In genomic region chr10:128704491-128705316, GRCm38 (mm10) we compare ENCODE assay signal across 8 mouse cellular contexts. TPM values are rescaled to one million over a fixed set of nuclear protein-coding genes. Genes with fewer than 3 reads are reported as not detected.
DNase-seq lines count a peak whose midpoint lies in the region; ATAC-seq and TF ChIP-seq lines count a peak whose summit lies in the region.

Cdk2 (minus strand) TSS chr10:128705031.

- H3K4me2 ChIP-seq in forebrain, postnatal 0 days (ENCODE audit: low read depth) = peak within 1 kb of the TSS; percentile 93
- H3K4me2 ChIP-seq in lung, embryonic 16.5 days (ENCODE audit: low read depth, low read length) = peak within 1 kb of the TSS; percentile 68

- H3K9me3 ChIP-seq in G1E (replicated peaks) = no peaks in the 10 kb centered on the region
- H3K9me3 ChIP-seq in forebrain, postnatal 0 days (ENCODE audit: low read length) = no peaks in the 10 kb centered on the region
- no peaks in the 10 kb centered on the region for H3K9me3 ChIP-seq in lung, embryonic 16.5 days (ENCODE audit: control insufficient read depth, low read length)

- H3K27me3 ChIP-seq in G1E (ENCODE audit: insufficient read depth, low read length) = no peaks in the 10 kb centered on the region
- no peaks in the 10 kb centered on the region for H3K27me3 ChIP-seq in forebrain, postnatal 0 days (ENCODE audit: insufficient read depth, low read length)
- no peaks in the 10 kb centered on the region for H3K27me3 ChIP-seq in lung, embryonic 16.5 days (ENCODE audit: control insufficient read depth, insufficient read depth, low read depth, low read length)

- peak within 1 kb of the TSS; percentile 65; the same call in 1 of the 2 replicates for H3K27ac ChIP-seq in forebrain, postnatal 0 days (ENCODE audit: low read depth, low read length)
- peak within 1 kb of the TSS; percentile 99 for H3K27ac ChIP-seq in lung, embryonic 16.5 days (ENCODE audit: low read length)

- TF ChIP-seq CTCF in G1E (IDR thresholded peaks at IDR 0.05; ENCODE audit: low read depth, low read length) = no peak
- TF ChIP-seq CTCF in forebrain, postnatal 0 days (IDR thresholded peaks at IDR 0.05; ENCODE audit: low read depth) = no peak

- H3K4me3 ChIP-seq in G1E (ENCODE audit: low read depth, low read length) = peak within 1 kb of the TSS; percentile 86
- peak within 1 kb of the TSS; percentile 62 for H3K4me3 ChIP-seq in forebrain, postnatal 0 days (ENCODE audit: low read depth, low read length)
- H3K4me3 ChIP-seq in lung, embryonic 16.5 days (ENCODE audit: low read length) = peak within 1 kb of the TSS; percentile 77

- peak within 1 kb of the TSS; percentile 44 for H3K9ac ChIP-seq in forebrain, postnatal 0 days
- H3K9ac ChIP-seq in lung, embryonic 16.5 days (ENCODE audit: low read length) = peak within 1 kb of the TSS; percentile 91

- peak; percentile 91 for DNase-seq in G1E (ENCODE audit: low spot score)
- peak; percentile 89 to 90 for DNase-seq in cerebellum, adult 18-20 months
- peak; percentile 87 for DNase-seq in forebrain, postnatal 0 days
- DNase-seq in heart, postnatal 4 days = peak; percentile 95
- DNase-seq in layer of hippocampus, adult 8-10 months (ENCODE audit: low spot score in 2 of 2) = peak; percentile 64 to 76
- DNase-seq in ovary, postnatal 10 days (ENCODE audit: low spot score) = peak; percentile 83
- peak; percentile 87 to 92 for DNase-seq in thymus, postnatal 10 days (ENCODE audit: low spot score in 2 of 2)

- H3K36me3 ChIP-seq in G1E (replicated peaks) = peaks cover 38% of the 10 kb centered on the region
- H3K36me3 ChIP-seq in forebrain, postnatal 0 days (ENCODE audit: insufficient read depth) = no peaks in the 10 kb centered on the region
- H3K36me3 ChIP-seq in lung, embryonic 16.5 days (ENCODE audit: control insufficient read depth, insufficient read depth, low read length) = peaks cover 19% of the 10 kb centered on the region

- H3K4me1 ChIP-seq in G1E (ENCODE audit: insufficient read depth, low read depth, low read length) = peaks cover 43% of the 10 kb centered on the region
- no peaks in the 10 kb centered on the region for H3K4me1 ChIP-seq in forebrain, postnatal 0 days (ENCODE audit: insufficient read depth)
- H3K4me1 ChIP-seq in lung, embryonic 16.5 days (replicated peaks; ENCODE audit: control insufficient read depth, insufficient read depth, low read length) = peaks cover 11% of the 10 kb centered on the region

- WGBS in forebrain, postnatal 0 days = 3% methylated on average over 53 of the region's 62 CpGs
- whole genome bisulfite sequencing in lung, embryonic 16.5 days = under 1% methylated on average over 61 of the region's 62 CpGs

- ATAC-seq in G1E (ENCODE audit: extremely low read depth, insufficient number of reproducible peaks, low FRiP score, poor library complexity, severe bottlenecking) = peak; percentile 76
- ATAC-seq in forebrain, postnatal 0 days = peak; percentile 96
- peak; percentile 97 for ATAC-seq in lung, embryonic 16.5 days (ENCODE audit: low read depth)

RNA-seq across cellular contexts. Expression of gene Cdk2, which starts in this region (rescaled TPM):
- 108 and 117 TPM in 2 replicates for total RNA-seq in G1E (2014; fragmentation: Nextera tagmentation)
- total RNA-seq in G1E (2017) = 109 and 113 TPM in 2 replicates
- polyA plus RNA-seq in G1E (2012) = 34.7 and 36.3 TPM in 2 replicates
- total RNA-seq in forebrain, postnatal 0 days (2014; rRNA removed) = 8.5 and 10.0 TPM in 2 replicates
- polyA plus RNA-seq in forebrain, postnatal 0 days (2015; fragmentation: Nextera tagmentation; extraction: Ambion mirVana) = 9.9 and 10.3 TPM in 2 replicates
- total RNA-seq in heart, postnatal 4 days (2021) = 10 to 100 TPM; 59.2 to 63.1 TPM
- 1 to 10 TPM; 2.5 to 4.3 (median 3.4) TPM for total RNA-seq in layer of hippocampus, adult 8-10 months (2022)
- 101 and 105 TPM in 2 replicates for polyA plus RNA-seq in lung, embryonic 16.5 days (2015; fragmentation: Nextera tagmentation; extraction: Ambion mirVana)

Comparison
In these comparisons a context has a peak if more than half of its experiments do, and no peak if none do; other contexts are left out.
1. Peak in every context shown above with its lines: DNase-seq, ATAC-seq, H3K4me3 ChIP-seq and H3K27ac ChIP-seq.